Mouse (Mus musculus) heart, embryonic 10.5 days (tissue): ENCODE data around the gene Fbxl14. TPM values are rescaled to one million over a fixed set of nuclear protein-coding genes. Genes with fewer than 3 reads are reported as not detected.

Source experiments
- DNase-seq: peaks from one replicate; pipeline ENCODE4 v3.0.0-alpha.2; 2017; ENCODE audit warnings: low spot score
- H3K27ac ChIP-seq: fragments of 300-500 bp; sonication (generic); 2 replicates; pipeline ENCODE4 v1.5.1; 2016; ENCODE audit warnings: mild to moderate bottlenecking
- H3K27me3 ChIP-seq: fragments of 300-500 bp; sonication (generic); 2 replicates; pipeline ENCODE4 v1.6.1; 2016; ENCODE audit warnings: mild to moderate bottlenecking; ENCODE audit not compliant: poor library complexity, insufficient read depth, severe bottlenecking
- H3K36me3 ChIP-seq: fragments of 300-500 bp; sonication (generic); 2 replicates; pipeline ENCODE4 v1.6.1; 2016; ENCODE audit warnings: mild to moderate bottlenecking, moderate library complexity
- H3K4me1 ChIP-seq: fragments of 300-500 bp; sonication (generic); 2 replicates; pipeline ENCODE4 v1.6.1; 2016; ENCODE audit warnings: mild to moderate bottlenecking
- H3K4me3 ChIP-seq: fragments of 300-500 bp; sonication (generic); 2 replicates; pipeline ENCODE4 v1.5.1; 2016; ENCODE audit warnings: mild to moderate bottlenecking, moderate library complexity
- H3K9me3 ChIP-seq: fragments of 300-500 bp; sonication (generic); 2 replicates; pipeline ENCODE4 v1.6.1; 2016; ENCODE audit warnings: mild to moderate bottlenecking, moderate library complexity
- WGBS: fragments of 180-500 bp; shearing (Covaris S2); methylation state at CpG from one replicate; pipeline ENCODE4 v1.1.7; 2016; 5-methylcytosine and 5-hydroxymethylcytosine counted together
- polyA plus RNA-seq: library from polyadenylated mRNA; unstranded; fragments of >200 nt; fragmentation: Nextera tagmentation; extraction: Ambion mirVana; gene quantifications from 2 replicates; pipeline ENCODE4 v1.2.1, GENCODE M21; 2016

Fbxl14 gene
- polyA plus RNA-seq, 1 experiment from 2014 or later = 3.9 TPM

- H3K27ac ChIP-seq = peak overlapping the region; percentile 73
- H3K27me3 ChIP-seq = no peaks in the 10 kb centered on the region
- 86% methylated on average over 13 of the region's 13 CpGs for WGBS
- DNase-seq = no peak
- H3K36me3 ChIP-seq = no peaks in the 10 kb centered on the region
- H3K4me1 ChIP-seq = peaks cover 14% of the 10 kb centered on the region
- no peak overlapping the region for H3K4me3 ChIP-seq
- H3K9me3 ChIP-seq = no peaks in the 10 kb centered on the region
Measured at GRCm38 (mm10) chr6:119509437-119510037, 30.1 kb downstream of the Fbxl14 start.

GRCm38 (mm10) chr6:119512701-119513100 is 33.2 kb downstream of the Fbxl14 start:
- no peak overlapping the region for H3K27ac ChIP-seq
- 85% methylated on average over 11 of the region's 11 CpGs for WGBS

GRCm38 (mm10) chr6:119513452-119513851 is 34.0 kb downstream of the Fbxl14 start:
- H3K27ac ChIP-seq = no peak overlapping the region
- DNase-seq = no peak
- no peaks in the 10 kb centered on the region for H3K27me3 ChIP-seq
- no peak overlapping the region for H3K4me3 ChIP-seq
- WGBS = 80% methylated on average over 5 of the region's 5 CpGs
- H3K4me1 ChIP-seq = peaks cover 7% of the 10 kb centered on the region; the same call in 1 of the 2 replicates
- no peaks in the 10 kb centered on the region for H3K9me3 ChIP-seq
- H3K36me3 ChIP-seq = no peaks in the 10 kb centered on the region

More at GRCm38 (mm10) chr6:119512701-119513100, 33.2 kb downstream of the Fbxl14 start:
- no peak for DNase-seq
- no peaks in the 10 kb centered on the region for H3K27me3 ChIP-seq
- no peaks in the 10 kb centered on the region for H3K9me3 ChIP-seq
- H3K4me1 ChIP-seq = peaks cover 8% of the 10 kb centered on the region; the same call in 1 of the 2 replicates
- no peaks in the 10 kb centered on the region for H3K36me3 ChIP-seq
- no peak overlapping the region for H3K4me3 ChIP-seq

GRCm38 (mm10) chr6:119514085-119514484 is 34.6 kb downstream of the Fbxl14 start:
- DNase-seq = no peak
- no peaks in the 10 kb centered on the region for H3K36me3 ChIP-seq
- H3K27ac ChIP-seq = no peak overlapping the region
- H3K27me3 ChIP-seq = no peaks in the 10 kb centered on the region
- H3K4me3 ChIP-seq = no peak overlapping the region
- H3K9me3 ChIP-seq = no peaks in the 10 kb centered on the region
- peaks cover 4% of the 10 kb centered on the region; the same call in 1 of the 2 replicates for H3K4me1 ChIP-seq
- 87% methylated on average over 7 of the region's 7 CpGs for WGBS

- no peak for DNase-seq
- WGBS = 45% methylated on average over 9 of the region's 9 CpGs
- Histone ChIP-seq H3K4me1 (peaks cover 26% of the 10 kb centered on the region), H3K27ac (peak overlapping the region; percentile 23; the same call in 1 of the 2 replicates), H3K27me3 (no peaks in the 10 kb centered on the region), H3K4me3 (no peak overlapping the region), H3K9me3 (no peaks in the 10 kb centered on the region), H3K36me3 (no peaks in the 10 kb centered on the region)
Measured at GRCm38 (mm10) chr6:119520731-119521130, 41.3 kb downstream of the Fbxl14 start.

GRCm38 (mm10) chr6:119521482-119521900 is 42.0 kb downstream of the Fbxl14 start:
- Histone ChIP-seq H3K27ac (0 out of 2 replicates have a peak overlapping the region, but pooled peaks have one; percentile 36), H3K9me3 (no peaks in the 10 kb centered on the region), H3K4me1 (peaks cover 33% of the 10 kb centered on the region), H3K27me3 (no peaks in the 10 kb centered on the region), H3K4me3 (no peak overlapping the region), H3K36me3 (no peaks in the 10 kb centered on the region)
- DNase-seq = no peak
- WGBS = 68% methylated on average over 3 of the region's 3 CpGs

GRCm38 (mm10) chr6:119521931-119522391 is 42.5 kb downstream of the Fbxl14 start:
- Histone ChIP-seq H3K9me3 (no peaks in the 10 kb centered on the region), H3K4me1 (peaks cover 35% of the 10 kb centered on the region), H3K36me3 (no peaks in the 10 kb centered on the region), H3K4me3 (no peak overlapping the region), H3K27ac (peak overlapping the region; percentile 36; the same call in 1 of the 2 replicates), H3K27me3 (no peaks in the 10 kb centered on the region)
- WGBS = 40% methylated on average over 3 of the region's 3 CpGs
- DNase-seq = no peak

GRCm38 (mm10) chr6:119526498-119526897 is 47.0 kb downstream of the Fbxl14 start:
- Histone ChIP-seq H3K9me3 (no peaks in the 10 kb centered on the region), H3K4me3 (no peak overlapping the region), H3K27me3 (no peaks in the 10 kb centered on the region), H3K36me3 (no peaks in the 10 kb centered on the region), H3K4me1 (peaks cover 23% of the 10 kb centered on the region), H3K27ac (no peak overlapping the region)
- no peak for DNase-seq
- 69% methylated on average over 5 of the region's 5 CpGs for WGBS

- Histone ChIP-seq H3K27me3 (no peaks in the 10 kb centered on the region), H3K36me3 (no peaks in the 10 kb centered on the region), H3K4me3 (no peak overlapping the region), H3K9me3 (no peaks in the 10 kb centered on the region), H3K27ac (no peak overlapping the region), H3K4me1 (peaks cover 8% of the 10 kb centered on the region)
- no peak for DNase-seq
- 80% methylated on average over 3 of the region's 3 CpGs for WGBS
Measured at GRCm38 (mm10) chr6:119529659-119530058, 50.2 kb downstream of the Fbxl14 start.

Other genes with a start within 250 kb of the Fbxl14 start
- gene Cacna2d4, start 243.1 kb upstream of the Fbxl14 start, polyA plus RNA-seq = not detected in 2 replicates
- gene Lrtm2, start 148.9 kb upstream of the Fbxl14 start, polyA plus RNA-seq = 0.11 TPM in 1 of 2 replicates, not detected in the other
- 27.2 and 27.4 TPM in 2 replicates for gene Adipor2, start 62.0 kb upstream of the Fbxl14 start, polyA plus RNA-seq
- gene Wnt5b, start 64.7 kb downstream of the Fbxl14 start, polyA plus RNA-seq = 6.7 and 8.0 TPM in 2 replicates